Mouse (Mus musculus): ENCODE measurements at regions not wholly inside any gene's neighbourhood (a gene's known extent, or its start where the extent isn't known, plus 50 kb on each side); places are given as distances from the start of the nearest gene placed in this dataset.

DNA sequence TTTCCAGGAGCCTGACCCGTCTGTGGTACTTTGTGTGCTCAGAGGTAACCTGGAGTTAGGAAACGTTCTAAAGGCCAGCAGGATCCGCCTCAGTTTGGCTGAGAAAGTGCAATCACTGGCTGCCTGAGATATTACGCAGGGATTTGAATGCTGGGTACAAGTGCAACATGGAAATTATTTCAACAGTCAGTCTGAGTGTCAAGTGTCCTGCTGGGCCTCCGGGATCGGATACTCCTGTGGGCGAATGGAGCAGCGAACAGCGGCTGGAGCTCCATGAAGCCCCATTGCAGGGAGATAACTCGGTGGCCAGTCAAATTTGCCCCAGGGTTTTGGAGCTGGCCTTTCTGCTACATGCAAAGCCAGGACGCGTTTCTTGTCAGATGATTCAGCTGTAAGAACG, 332.4 kb downstream of the Foxo1 start:
- Histone ChIP-seq H3K27me3 (replicated peaks) (no peaks in the 10 kb centered on the region), H3K4me2 (no peak overlapping the region), H3K9me3 (replicated peaks) (no peaks in the 10 kb centered on the region), H3K4me1 (no peaks in the 10 kb centered on the region), H3K36me3 (no peaks in the 10 kb centered on the region), H3K9ac (no peak overlapping the region), H3K4me3 (no peak overlapping the region), H3K27ac (no peak overlapping the region)
- ATAC-seq: no peak
- 79% methylated on average over 13 of the region's 13 CpGs for WGBS (ENCODE audit: insufficient replicate concordance)

DNA sequence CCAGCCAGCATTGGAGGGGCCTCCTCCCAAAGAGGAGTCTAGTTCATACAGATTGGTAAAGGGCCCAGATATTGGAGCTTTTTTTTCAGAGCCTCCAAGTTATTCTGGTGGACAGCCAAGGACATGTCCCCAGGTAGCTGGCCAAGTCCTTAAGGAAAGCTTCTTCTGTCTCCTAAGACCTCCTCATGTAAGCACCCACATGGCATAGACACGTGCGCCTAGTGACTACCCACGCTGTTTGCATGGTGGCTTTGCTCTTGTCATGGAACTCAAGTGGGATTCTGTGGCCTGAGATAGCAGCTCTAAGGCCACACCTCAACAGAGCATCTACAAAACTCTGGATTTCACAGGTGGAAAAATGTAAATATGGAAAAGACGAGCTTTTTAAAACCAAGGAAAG, 332.0 kb downstream of the Foxo1 start:
- Histone ChIP-seq H3K27ac (no peak overlapping the region), H3K4me2 (no peak overlapping the region), H3K36me3 (no peaks in the 10 kb centered on the region), H3K27me3 (replicated peaks) (no peaks in the 10 kb centered on the region), H3K4me3 (no peak overlapping the region), H3K9me3 (replicated peaks) (no peaks in the 10 kb centered on the region), H3K9ac (no peak overlapping the region), H3K4me1 (no peaks in the 10 kb centered on the region)
- ATAC-seq: no peak
- 66% methylated on average over 4 of the region's 4 CpGs for WGBS (ENCODE audit: insufficient replicate concordance)

DNA sequence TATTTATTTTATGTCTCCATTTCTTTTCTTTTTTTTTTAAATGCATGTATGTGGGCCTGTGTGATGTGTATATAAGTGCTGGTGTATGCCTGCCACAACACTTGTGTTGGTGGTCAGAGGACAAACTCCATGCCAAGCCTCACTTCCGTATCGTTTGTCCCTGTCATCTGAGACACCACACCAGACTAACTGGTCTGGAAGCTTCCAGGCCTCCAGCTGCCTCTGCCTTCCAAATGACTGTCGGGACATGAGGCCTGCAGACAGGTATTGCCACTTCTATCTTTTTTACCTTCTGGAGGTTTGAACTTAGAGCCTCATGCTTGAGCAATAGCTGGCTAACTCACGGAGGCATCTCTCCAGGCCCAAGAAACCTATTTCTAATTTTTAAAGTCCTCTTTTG, 318.3 kb downstream of the Foxo1 start:
- ATAC-seq: no peak
- H3K27me3 ChIP-seq (replicated peaks): no peaks in the 10 kb centered on the region
- no peaks in the 10 kb centered on the region for H3K4me1 ChIP-seq
- no peak overlapping the region for H3K9ac ChIP-seq
- no peaks in the 10 kb centered on the region for H3K9me3 ChIP-seq (replicated peaks)
- H3K36me3 ChIP-seq: no peaks in the 10 kb centered on the region
- H3K4me2 ChIP-seq: no peak overlapping the region
- no peak overlapping the region for H3K4me3 ChIP-seq
- no peak overlapping the region for H3K27ac ChIP-seq
- WGBS (ENCODE audit: insufficient replicate concordance): 71% methylated on average over 4 of the region's 4 CpGs

DNA sequence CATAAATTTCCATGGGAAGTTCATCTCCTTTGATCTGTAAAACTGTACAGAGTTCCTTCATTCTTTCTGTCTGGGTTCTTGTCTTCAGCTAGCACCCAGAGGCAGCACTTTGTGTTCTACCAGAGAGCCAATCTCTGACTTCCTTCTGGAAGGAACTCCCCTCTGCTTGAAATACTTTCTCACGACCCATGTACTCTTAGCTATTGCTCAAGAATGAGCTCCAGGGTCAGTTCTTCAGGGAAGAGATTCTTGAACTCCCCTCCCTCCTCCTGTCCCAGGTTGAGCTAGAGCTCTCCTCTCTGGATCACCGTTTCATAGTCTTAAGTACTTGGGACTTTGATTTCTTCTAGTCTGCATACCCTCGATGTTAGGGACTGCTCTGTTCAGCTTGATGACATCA, 311.8 kb downstream of the Foxo1 start:
- no peak for ATAC-seq
- Histone ChIP-seq H3K4me1 (no peaks in the 10 kb centered on the region), H3K9ac (no peak overlapping the region), H3K4me3 (no peak overlapping the region), H3K27me3 (replicated peaks) (no peaks in the 10 kb centered on the region), H3K36me3 (no peaks in the 10 kb centered on the region), H3K27ac (no peak overlapping the region), H3K4me2 (no peak overlapping the region), H3K9me3 (replicated peaks) (no peaks in the 10 kb centered on the region)
- WGBS (ENCODE audit: insufficient replicate concordance): 54% methylated on average over 3 of the region's 3 CpGs

DNA sequence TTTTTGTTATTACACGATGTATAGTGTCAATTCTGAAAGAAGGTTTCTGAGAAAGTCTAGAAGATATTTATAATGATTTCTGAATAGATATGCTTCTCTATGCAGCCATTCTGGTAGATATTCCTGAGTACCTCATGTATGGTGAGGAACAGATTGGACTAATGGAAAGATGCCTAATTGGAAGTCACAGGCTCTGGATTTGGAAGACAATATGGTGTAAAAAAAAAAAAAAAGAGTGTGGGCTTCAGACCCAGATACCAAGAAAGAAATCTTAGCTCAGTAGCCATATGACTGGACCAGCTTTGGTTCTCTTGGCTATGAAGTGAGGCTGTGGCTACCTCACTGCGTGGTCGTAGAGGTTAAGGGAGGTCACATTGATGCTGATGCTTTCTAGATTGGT, 311.0 kb downstream of the Foxo1 start:
- H3K4me1 ChIP-seq: no peaks in the 10 kb centered on the region
- no peak overlapping the region for H3K9ac ChIP-seq
- H3K4me3 ChIP-seq: no peak overlapping the region
- ATAC-seq: no peak
- no peaks in the 10 kb centered on the region for H3K9me3 ChIP-seq (replicated peaks)
- H3K27ac ChIP-seq: no peak overlapping the region
- H3K4me2 ChIP-seq: no peak overlapping the region
- no peaks in the 10 kb centered on the region for H3K36me3 ChIP-seq
- H3K27me3 ChIP-seq (replicated peaks): no peaks in the 10 kb centered on the region
- 82% methylated on average over 3 of the region's 3 CpGs for WGBS (ENCODE audit: insufficient replicate concordance)

DNA sequence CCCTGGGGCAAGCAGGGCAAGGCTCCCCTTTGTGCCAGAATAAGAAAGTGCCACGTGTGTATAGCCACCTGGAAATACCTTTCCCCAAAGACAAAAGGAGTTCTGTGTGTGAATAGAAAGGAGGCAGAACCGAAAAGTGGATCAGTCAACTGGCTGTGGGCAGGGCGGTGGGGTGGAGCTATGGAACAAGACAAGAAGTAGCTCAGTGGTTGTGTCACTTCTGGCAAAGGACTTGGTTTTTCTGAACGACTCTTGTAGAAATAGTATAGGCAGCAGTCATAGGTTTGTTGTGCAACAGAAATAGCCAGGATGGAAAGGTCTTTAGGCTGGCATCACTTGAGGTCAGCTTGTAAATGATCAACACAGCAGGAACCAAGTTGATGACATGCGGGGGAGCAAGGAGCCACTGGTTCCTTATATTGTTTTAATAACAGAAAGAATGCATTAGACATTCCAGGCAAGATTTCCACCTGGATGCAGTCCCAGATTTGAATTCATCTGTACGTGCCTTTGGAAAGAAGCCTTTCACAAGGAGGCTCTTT, 308.6 kb downstream of the Foxo1 start:
- Histone ChIP-seq H3K9ac (no peak overlapping the region), H3K4me3 (no peak overlapping the region), H3K4me1 (no peaks in the 10 kb centered on the region), H3K36me3 (no peaks in the 10 kb centered on the region), H3K4me2 (no peak overlapping the region), H3K9me3 (replicated peaks) (no peaks in the 10 kb centered on the region), H3K27ac (no peak overlapping the region), H3K27me3 (replicated peaks) (no peaks in the 10 kb centered on the region)
- ATAC-seq: no peak
- 61% methylated on average over 6 of the region's 6 CpGs for WGBS (ENCODE audit: insufficient replicate concordance)

DNA sequence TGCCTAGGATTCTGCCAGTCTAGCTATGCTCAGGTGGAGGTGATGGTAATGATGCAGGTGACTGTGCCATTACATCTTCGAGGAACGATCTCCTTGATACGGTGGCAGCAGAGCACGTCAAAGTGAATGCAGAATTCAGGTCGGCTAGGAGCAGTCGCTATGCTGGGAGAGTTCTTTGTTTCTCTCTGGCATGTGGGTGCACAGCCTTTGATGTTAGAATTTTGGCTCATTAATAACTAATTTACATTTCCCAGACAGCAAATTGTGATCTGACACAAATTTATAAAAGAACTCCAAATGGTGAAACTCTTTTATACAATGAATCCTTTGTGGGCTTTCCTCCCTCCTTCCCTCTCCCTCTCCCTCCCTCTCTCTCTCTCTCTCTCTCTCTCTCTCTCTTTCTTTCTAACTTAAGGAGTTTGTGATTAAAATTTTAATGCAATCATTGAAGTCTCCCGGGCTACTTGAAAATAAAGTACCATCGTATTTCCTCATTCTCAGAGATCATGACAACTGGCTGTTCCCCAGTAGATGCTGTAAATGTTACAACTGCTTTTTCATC, 307.2 kb downstream of the Foxo1 start:
- Histone ChIP-seq H3K4me2 (no peak overlapping the region), H3K4me3 (no peak overlapping the region), H3K9ac (no peak overlapping the region), H3K27me3 (replicated peaks) (no peaks in the 10 kb centered on the region), H3K9me3 (replicated peaks) (no peaks in the 10 kb centered on the region), H3K36me3 (no peaks in the 10 kb centered on the region), H3K27ac (no peak overlapping the region), H3K4me1 (no peaks in the 10 kb centered on the region)
- no peak for ATAC-seq
- WGBS (ENCODE audit: insufficient replicate concordance): 81% methylated on average over 8 of the region's 8 CpGs

DNA sequence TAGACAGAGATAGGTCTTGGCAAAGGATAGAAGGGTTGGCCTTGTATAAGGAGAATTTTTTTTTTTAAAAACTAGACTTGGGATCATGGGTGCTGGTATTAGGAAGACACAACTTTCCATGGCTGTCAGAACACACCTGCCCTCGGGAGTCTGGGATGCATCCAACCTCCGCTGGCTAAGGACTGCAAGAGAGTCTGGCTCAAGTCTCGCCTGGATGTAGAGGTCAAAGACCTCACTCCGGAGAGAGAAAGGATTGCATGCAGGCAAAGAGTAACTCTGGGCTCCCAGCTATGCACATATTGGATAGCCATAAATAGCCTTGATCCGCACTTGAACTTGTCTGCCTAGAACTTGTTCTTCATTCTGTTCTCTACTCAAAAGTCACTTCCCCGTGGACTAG, 306.2 kb downstream of the Foxo1 start:
- H3K9ac ChIP-seq: no peak overlapping the region
- H3K9me3 ChIP-seq (replicated peaks): no peaks in the 10 kb centered on the region
- H3K4me2 ChIP-seq: no peak overlapping the region
- H3K27me3 ChIP-seq (replicated peaks): no peaks in the 10 kb centered on the region
- H3K4me3 ChIP-seq: no peak overlapping the region
- 55% methylated on average over 6 of the region's 6 CpGs for WGBS (ENCODE audit: insufficient replicate concordance)
- ATAC-seq: no peak
- no peaks in the 10 kb centered on the region for H3K4me1 ChIP-seq
- H3K36me3 ChIP-seq: no peaks in the 10 kb centered on the region
- H3K27ac ChIP-seq: no peak overlapping the region

DNA sequence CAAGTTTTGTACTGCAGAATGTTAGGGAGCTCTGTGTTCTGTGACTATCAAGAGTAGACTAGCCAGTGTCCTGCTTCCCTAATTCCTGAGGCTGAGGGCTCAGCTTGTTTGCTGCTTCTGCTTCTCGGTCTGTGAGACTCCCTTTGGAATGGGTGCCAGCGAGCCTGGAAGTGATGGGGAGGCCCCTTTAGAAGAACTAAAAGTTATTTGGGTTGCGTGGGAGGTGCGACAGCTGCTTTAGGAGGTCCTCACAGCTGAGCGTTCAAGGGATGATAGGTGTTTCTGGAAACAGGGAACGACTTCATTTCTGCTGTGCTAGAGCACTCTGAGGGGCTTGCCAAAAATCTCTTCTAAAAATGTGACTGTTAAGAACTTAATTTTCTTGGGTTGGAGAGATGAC, 305.7 kb downstream of the Foxo1 start:
- H3K9me3 ChIP-seq (replicated peaks): no peaks in the 10 kb centered on the region
- no peak overlapping the region for H3K4me3 ChIP-seq
- H3K9ac ChIP-seq: no peak overlapping the region
- H3K36me3 ChIP-seq: no peaks in the 10 kb centered on the region
- H3K4me2 ChIP-seq: no peak overlapping the region
- H3K4me1 ChIP-seq: no peaks in the 10 kb centered on the region
- ATAC-seq: no peak
- no peaks in the 10 kb centered on the region for H3K27me3 ChIP-seq (replicated peaks)
- 62% methylated on average over 6 of the region's 6 CpGs for whole genome bisulfite sequencing (ENCODE audit: insufficient replicate concordance)
- no peak overlapping the region for H3K27ac ChIP-seq

DNA sequence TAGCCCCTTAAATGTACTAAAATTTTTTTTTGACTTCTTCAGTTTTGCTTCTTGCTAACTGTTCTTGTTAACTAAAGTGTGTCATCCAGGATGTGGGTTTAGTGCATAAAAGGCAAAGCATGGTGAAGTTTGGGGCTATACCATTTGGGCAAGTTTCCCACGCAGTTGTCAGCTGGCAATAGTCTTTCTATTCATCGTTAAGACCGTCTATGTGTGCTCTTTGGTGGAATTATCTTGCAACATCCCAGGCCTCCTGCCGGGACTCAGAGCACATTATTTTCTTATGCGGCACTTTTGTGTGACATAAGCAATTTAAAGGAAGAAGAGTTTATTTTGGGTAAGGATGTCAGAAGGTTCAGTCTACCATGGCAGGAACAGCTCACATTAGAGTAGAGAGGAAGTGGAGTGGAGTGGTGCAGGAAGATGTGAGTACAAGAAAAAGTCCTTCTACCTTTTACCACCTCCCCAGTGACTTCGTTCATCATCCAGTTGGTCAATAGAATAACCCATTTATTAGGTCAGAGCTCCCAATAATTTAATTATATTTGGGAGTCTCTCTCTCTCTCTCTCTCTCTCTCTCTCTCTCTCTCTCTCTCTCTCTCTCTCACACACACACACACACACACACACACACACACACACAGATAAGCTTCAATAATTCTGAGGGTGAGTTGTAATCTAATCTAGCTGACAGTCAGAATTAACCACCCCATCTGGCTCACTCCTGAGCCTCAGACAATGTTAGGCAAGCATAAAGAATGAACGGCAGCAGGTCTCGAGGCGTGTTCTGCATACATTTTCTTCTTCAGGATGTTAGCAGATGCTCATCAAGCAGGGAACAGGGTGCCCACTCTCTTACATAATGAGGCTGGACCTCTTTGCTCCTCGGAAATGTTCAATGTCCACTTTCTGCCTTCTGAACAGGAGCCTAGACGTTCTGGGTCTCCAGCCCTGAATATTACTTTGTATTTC, 304.7 kb downstream of the Foxo1 start:
- H3K9ac ChIP-seq: no peak overlapping the region
- no peaks in the 10 kb centered on the region for H3K36me3 ChIP-seq
- no peak overlapping the region for H3K27ac ChIP-seq
- no peaks in the 10 kb centered on the region for H3K9me3 ChIP-seq (replicated peaks)
- H3K27me3 ChIP-seq (replicated peaks): no peaks in the 10 kb centered on the region
- 64% methylated on average over 11 of the region's 11 CpGs for WGBS (ENCODE audit: insufficient replicate concordance)
- no peak overlapping the region for H3K4me2 ChIP-seq
- ATAC-seq: no peak
- no peaks in the 10 kb centered on the region for H3K4me1 ChIP-seq
- H3K4me3 ChIP-seq: no peak overlapping the region

DNA sequence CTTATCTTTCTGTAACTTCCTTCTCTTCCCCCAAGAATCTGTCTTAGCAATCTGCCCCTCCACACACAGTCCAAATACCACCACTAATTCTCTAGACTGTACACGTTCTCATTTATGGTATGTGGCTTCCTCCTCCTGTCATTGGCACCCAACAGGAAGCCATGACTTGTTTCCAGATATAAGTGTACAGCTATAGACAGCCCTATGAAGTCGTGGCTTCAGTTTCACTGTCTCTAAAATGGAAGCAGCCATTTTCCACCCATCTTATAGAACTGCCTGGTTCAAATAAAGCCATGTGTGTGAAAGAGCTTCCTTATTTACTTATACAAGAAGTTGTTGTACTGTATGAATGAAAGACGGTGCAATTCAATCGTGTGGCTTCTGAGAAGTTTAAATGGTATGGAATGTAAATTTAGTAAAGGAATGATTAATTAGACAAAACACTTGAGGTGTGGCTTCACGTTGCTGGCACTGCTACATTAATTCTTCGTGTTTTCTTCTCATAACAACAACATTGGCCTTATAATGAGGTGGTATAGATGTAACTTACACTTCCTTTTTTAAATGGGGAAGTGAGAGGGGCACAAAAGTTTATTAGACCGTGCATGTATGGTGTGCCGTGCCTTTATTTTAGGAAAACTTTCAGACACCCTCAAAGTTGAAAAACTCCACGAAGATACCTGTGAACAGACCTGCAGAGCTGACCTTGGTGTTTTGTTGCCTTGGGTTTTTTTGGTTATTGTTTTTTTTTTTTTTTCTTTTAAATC, 299.7 kb downstream of the Foxo1 start:
- no peak overlapping the region for H3K4me3 ChIP-seq
- H3K9me3 ChIP-seq (replicated peaks): no peaks in the 10 kb centered on the region
- H3K36me3 ChIP-seq: no peaks in the 10 kb centered on the region
- no peak overlapping the region for H3K9ac ChIP-seq
- no peak for ATAC-seq
- H3K4me1 ChIP-seq: no peaks in the 10 kb centered on the region
- H3K4me2 ChIP-seq: no peak overlapping the region
- H3K27me3 ChIP-seq (replicated peaks): no peaks in the 10 kb centered on the region
- no peak overlapping the region for H3K27ac ChIP-seq
- 39% methylated on average over 9 of the region's 9 CpGs for WGBS (ENCODE audit: insufficient replicate concordance)

DNA sequence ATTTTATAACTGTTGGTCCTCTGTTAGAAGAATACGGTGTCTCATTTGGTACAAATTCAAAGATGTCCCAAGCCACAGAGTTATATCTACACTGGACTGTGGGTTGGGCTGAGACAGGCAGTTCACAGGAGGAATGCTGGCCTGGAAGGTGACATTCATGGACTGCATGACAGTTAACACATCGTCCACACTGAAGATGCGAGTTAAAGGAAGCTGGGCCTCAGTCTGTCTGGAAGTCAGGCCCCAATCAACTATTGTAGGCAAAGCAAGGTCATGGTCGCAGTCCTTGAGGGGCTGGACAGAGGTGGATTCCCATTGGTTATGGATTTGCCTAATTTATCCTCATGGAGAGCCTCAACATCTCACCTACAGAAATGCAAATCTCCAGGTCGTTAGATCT, 295.5 kb downstream of the Foxo1 start:
- 61% methylated on average over 5 of the region's 5 CpGs for WGBS (ENCODE audit: insufficient replicate concordance)
- Histone ChIP-seq H3K4me3 (no peak overlapping the region), H3K4me1 (no peaks in the 10 kb centered on the region), H3K36me3 (no peaks in the 10 kb centered on the region), H3K27me3 (replicated peaks) (no peaks in the 10 kb centered on the region), H3K9me3 (replicated peaks) (no peaks in the 10 kb centered on the region), H3K27ac (no peak overlapping the region), H3K4me2 (no peak overlapping the region), H3K9ac (no peak overlapping the region)
- no peak for ATAC-seq

Measured in liver, embryonic 12.5 days (tissue).